Mouse (Mus musculus) gastrocnemius, postnatal 14 days (tissue): ENCODE measurements around the gene Car9. TPM values are rescaled to one million over a fixed set of nuclear protein-coding genes. Genes with fewer than 3 reads are reported as not detected.
"Not testable (repeated sequence)": the region's sequence is repeated elsewhere in the genome, so short reads cannot be mapped to it uniquely, and the experiment has no call there.

Experiments
- DNase-seq: peaks from one replicate; pipeline ENCODE4 v3.0.0; 2021; ENCODE audit warnings: mixed read lengths
- intact Hi-C: fragments of 180-260 bp; cut with DNase I; formaldehyde crosslinking; loops from one replicate; pipeline ENCODE4 v1.15.1; 2025; ENCODE audit warnings: low total_unique reads
- long read RNA-seq, 2 experiments: library from polyadenylated mRNA; stranded (forward); transcript quantifications; one replicate each; pipeline ENCODE4 v2.0.0; 2021
- total RNA-seq, 2 experiments: library from RNA; stranded (reverse); gene quantifications; 2 replicates each; pipeline ENCODE4 v1.2.3; 2021

The Car9 gene
- total RNA-seq, result 1 to 10 TPM; 2.1 to 2.9 TPM
- long read RNA-seq, experiment 1, partial matches to known transcripts, result 0 of 3 reads
- long read RNA-seq, experiment 1, other reads (novel, unspliced or antisense), result 0 of 3 reads
- long read RNA-seq, experiment 2, partial matches to known transcripts, result 1 of 2 reads
- long read RNA-seq, experiment 2, other reads (novel, unspliced or antisense), result 1 of 2 reads

GRCm38 (mm10) chr4:43506536-43507185 is at the start of gene Car9:
TSS of gene Car9 (plus strand) at chr4:43506966.
- intact Hi-C loops, result no loop called here
- peak; percentile 46 for DNase-seq

- no peak for DNase-seq
- intact Hi-C loops, result no loop called here
Observed at GRCm38 (mm10) chr4:43457124-43457523, 49.6 kb upstream of the Car9 start.

- intact Hi-C loops, result no loop called here
- DNase-seq, result no peak
Observed at GRCm38 (mm10) chr4:43463102-43463501, 43.7 kb upstream of the Car9 start.

- intact Hi-C loops, result no loop called here
- no peak for DNase-seq
Observed at GRCm38 (mm10) chr4:43465935-43466334, 40.8 kb upstream of the Car9 start.

- no peak for DNase-seq
- intact Hi-C loops, result no loop called here
Observed at GRCm38 (mm10) chr4:43466872-43467271, 39.9 kb upstream of the Car9 start.

- DNase-seq, result no peak
- intact Hi-C loops, result no loop called here
Observed at GRCm38 (mm10) chr4:43470301-43470700, 36.5 kb upstream of the Car9 start.

GRCm38 (mm10) chr4:43473636-43474035 is 33.1 kb upstream of the Car9 start:
- DNase-seq, result no peak
- intact Hi-C loops, result no loop called here

- intact Hi-C loops, result no loop called here
- no peak for DNase-seq
Observed at GRCm38 (mm10) chr4:43476604-43477003, 30.2 kb upstream of the Car9 start.

GRCm38 (mm10) chr4:43477857-43478533 is 28.8 kb upstream of the Car9 start:
- intact Hi-C loops, result no loop called here
- DNase-seq, result peak; percentile 88

- intact Hi-C loops, result no loop called here
- DNase-seq, result no peak
Observed at GRCm38 (mm10) chr4:43478534-43478858, 28.3 kb upstream of the Car9 start.

GRCm38 (mm10) chr4:43478906-43479832 is 27.6 kb upstream of the Car9 start:
- DNase-seq, result peak; percentile 78
- intact Hi-C loops, result no loop called here

GRCm38 (mm10) chr4:43480985-43481384 is 25.8 kb upstream of the Car9 start:
- DNase-seq, result no peak
- intact Hi-C loops, result loop anchor here (5.0 kb wide), 1 partner anchor 44 kb away; no protein-coding TSS in a partner anchor

- no peak for DNase-seq
Observed at GRCm38 (mm10) chr4:43481894-43482456, 24.8 kb upstream of the Car9 start.

GRCm38 (mm10) chr4:43482591-43482990 is 24.2 kb upstream of the Car9 start:
- intact Hi-C loops, result loop anchor here (5.0 kb wide), 1 partner anchor 45 kb away; no protein-coding TSS in a partner anchor
- DNase-seq, result peak; percentile 46

More at GRCm38 (mm10) chr4:43481894-43482456, 24.8 kb upstream of the Car9 start:
- intact Hi-C loops, result loop anchor here (5.0 kb wide), 1 partner anchor 45 kb away; no protein-coding TSS in a partner anchor

- intact Hi-C loops, result loop anchor here (5.0 kb wide), 1 partner anchor 46 kb away; no protein-coding TSS in a partner anchor
- DNase-seq, result no peak
Observed at GRCm38 (mm10) chr4:43483535-43484091, 23.2 kb upstream of the Car9 start, which contains the start of gene Sit1. TSS of gene Sit1 (minus strand) at chr4:43483734.

- intact Hi-C loops, DNase-seq: not testable (repeated sequence)
Observed at GRCm38 (mm10) chr4:43485666-43486065, 21.1 kb upstream of the Car9 start.

GRCm38 (mm10) chr4:43489611-43490010 is 17.2 kb upstream of the Car9 start:
- no peak for DNase-seq
- intact Hi-C loops, result no loop called here

GRCm38 (mm10) chr4:43490801-43491200 is 16.0 kb upstream of the Car9 start:
- intact Hi-C loops, result no loop called here
- DNase-seq, result no peak
